Mouse (Mus musculus) heart, embryonic 13.5 days (tissue): ENCODE results near the gene Myo9a. TPM values are rescaled to one million over a fixed set of nuclear protein-coding genes. Genes with fewer than 3 reads are reported as not detected.

Experiments
- ATAC-seq: fragments of 200-750 bp; cut with Nextera tagmentation; 2 replicates; pipeline ENCODE4 v1.8.0; 2017; ENCODE audit warnings: moderate TSS enrichment; ENCODE audit not compliant: insufficient number of reproducible peaks, low FRiP score, low TSS enrichment; ENCODE audit errors: extremely low read depth
- H3K27ac ChIP-seq: fragments of 300-500 bp; sonication (generic); replicated peaks from 2 replicates; pipeline ENCODE4 v1.5.1; 2015; ENCODE audit warnings: moderate library complexity, mild to moderate bottlenecking, inconsistent platforms
- H3K27me3 ChIP-seq: fragments of 300-500 bp; sonication (generic); replicated peaks from 2 replicates; pipeline ENCODE4 v1.6.1; 2015; ENCODE audit warnings: mild to moderate bottlenecking, inconsistent platforms
- H3K36me3 ChIP-seq: fragments of 300-500 bp; sonication (generic); 2 replicates; pipeline ENCODE4 v1.6.1; 2015; ENCODE audit warnings: mild to moderate bottlenecking, inconsistent platforms
- H3K4me1 ChIP-seq: fragments of 300-500 bp; sonication (generic); 2 replicates; pipeline ENCODE4 v1.6.1; 2015; ENCODE audit warnings: inconsistent platforms
- H3K4me2 ChIP-seq: fragments of 300-500 bp; sonication (generic); 2 replicates; pipeline ENCODE4 v1.6.1; 2015; ENCODE audit warnings: inconsistent platforms, mild to moderate bottlenecking, moderate library complexity
- H3K4me3 ChIP-seq: fragments of 300-500 bp; sonication (generic); 2 replicates; pipeline ENCODE4 v1.5.1; 2015; ENCODE audit warnings: moderate library complexity, mild to moderate bottlenecking, inconsistent platforms
- H3K9ac ChIP-seq: fragments of 300-500 bp; sonication (generic); 2 replicates; pipeline ENCODE4 v1.6.1; 2015; ENCODE audit warnings: inconsistent platforms, mild to moderate bottlenecking, moderate library complexity
- H3K9me3 ChIP-seq: fragments of 300-500 bp; sonication (generic); 2 replicates; pipeline ENCODE4 v1.6.1; 2016; ENCODE audit warnings: inconsistent platforms
- WGBS: fragments of 180-500 bp; shearing (Covaris S2); methylation state at CpG from one replicate; pipeline ENCODE4 v1.1.7; 2015; ENCODE audit warnings: mixed read lengths; 5-methylcytosine and 5-hydroxymethylcytosine counted together
- polyA plus RNA-seq: library from polyadenylated mRNA; unstranded; fragments of >200 nt; fragmentation: Nextera tagmentation; extraction: Ambion mirVana; gene quantifications from 2 replicates; pipeline ENCODE4 v1.2.1, GENCODE M21; 2015

The Myo9a gene
- polyA plus RNA-seq: 7.1 and 7.3 TPM in 2 replicates

DNA sequence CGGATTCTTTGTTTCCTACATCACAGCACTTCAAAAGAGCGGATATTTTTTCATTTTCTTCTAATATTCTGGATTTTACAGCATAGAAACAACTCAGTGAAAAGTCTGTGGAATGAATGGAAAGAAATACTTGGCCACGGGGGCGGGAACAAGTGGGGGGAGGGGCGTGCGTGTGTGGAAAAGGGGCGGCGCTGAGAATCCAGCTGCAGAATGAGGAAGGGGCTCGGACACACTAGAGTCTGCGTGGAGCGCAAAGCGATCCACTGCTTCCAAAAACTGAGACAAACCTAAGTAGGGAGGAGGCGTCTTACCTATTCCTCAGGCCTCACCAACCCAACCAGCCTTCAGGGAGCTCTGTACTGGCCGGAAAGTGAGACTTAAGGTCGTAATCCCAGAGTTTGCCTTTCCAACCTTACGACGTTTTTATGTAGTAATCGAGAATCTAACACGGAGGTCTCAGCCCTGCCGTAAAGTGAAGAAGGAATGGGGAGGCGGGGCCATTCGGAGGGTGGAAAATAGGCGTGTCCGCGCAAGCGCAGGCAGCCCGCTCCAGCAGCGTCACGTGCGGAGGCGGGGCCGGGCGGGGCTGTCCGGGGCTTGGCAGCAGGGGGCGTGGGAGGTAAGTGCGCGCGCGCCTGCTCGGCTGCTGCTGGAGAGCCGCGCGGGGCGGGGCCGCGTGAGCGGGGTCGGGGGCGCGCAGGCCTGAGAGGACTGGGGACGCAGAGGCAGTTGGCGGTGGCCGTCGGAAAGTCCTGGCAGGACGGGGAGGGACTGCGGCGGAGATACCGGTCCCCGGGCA is at the start of gene Myo9a, which contains the start of gene Senp8:
Gene Myo9a, plus strand, starts transcription at position 630 of the 799 bp plus-strand sequence.
Gene Senp8, minus strand, starts transcription at position 444 of the 799 bp plus-strand sequence.
- peak within 1 kb of the TSS; percentile 75 for H3K4me3 ChIP-seq

GRCm38 (mm10) chr9:59701094-59701493 is 49.6 kb upstream of the Myo9a start:
- Histone ChIP-seq H3K9ac (no peak overlapping the region), H3K27me3 (peaks cover 2% of the 10 kb centered on the region; the same call in 1 of the 2 replicates), H3K27ac (no peak overlapping the region), H3K4me1 (0 out of 2 replicates have a peak, but pooled peaks cover 3% of the 10 kb centered on the region), H3K36me3 (no peaks in the 10 kb centered on the region), H3K4me3 (no peak overlapping the region), H3K9me3 (no peaks in the 10 kb centered on the region), H3K4me2 (no peak overlapping the region)
- no peak for ATAC-seq
- 79% methylated on average over 7 of the region's 7 CpGs for WGBS

More for the DNA sequence above, at the start of gene Myo9a, which contains the start of gene Senp8:
- Histone ChIP-seq H3K4me2 (peak within 1 kb of the TSS; percentile 82), H3K9me3 (no peaks in the 10 kb centered on the region), H3K4me1 (peaks cover 24% of the 10 kb centered on the region), H3K27ac (peak within 1 kb of the TSS; percentile 94), H3K36me3 (no peaks in the 10 kb centered on the region), H3K9ac (peak within 1 kb of the TSS; percentile 91), H3K27me3 (no peaks in the 10 kb centered on the region)
- WGBS: 1% methylated on average over 57 of the region's 59 CpGs
- peak; percentile 96 for ATAC-seq

DNA sequence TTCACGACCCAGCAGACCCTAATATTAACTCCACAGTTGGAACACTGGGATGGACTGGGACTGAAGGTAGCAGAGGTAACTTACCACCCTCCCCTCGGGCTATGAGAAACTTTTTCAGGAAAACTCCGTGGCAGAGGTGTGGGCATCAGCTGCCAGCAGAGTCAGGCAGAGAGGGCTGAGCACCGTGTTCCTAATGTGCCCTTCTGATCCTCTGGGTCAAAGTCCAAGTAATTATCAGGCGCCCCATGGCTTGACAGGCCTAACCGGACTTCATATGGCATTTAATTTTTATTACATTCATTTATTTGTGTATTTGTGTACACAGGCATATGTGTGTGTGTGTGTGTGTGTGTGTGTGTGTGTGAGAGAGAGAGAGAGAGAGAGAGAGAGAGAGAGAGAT is 47.6 kb upstream of the Myo9a start:
- Histone ChIP-seq H3K27me3 (no peaks in the 10 kb centered on the region), H3K36me3 (no peaks in the 10 kb centered on the region), H3K4me3 (no peak overlapping the region), H3K9me3 (no peaks in the 10 kb centered on the region), H3K4me2 (no peak overlapping the region), H3K27ac (no peak overlapping the region), H3K9ac (no peak overlapping the region), H3K4me1 (0 out of 2 replicates have a peak, but pooled peaks cover 3% of the 10 kb centered on the region)
- WGBS: 71% methylated on average over 6 of the region's 6 CpGs
- ATAC-seq: no peak

DNA sequence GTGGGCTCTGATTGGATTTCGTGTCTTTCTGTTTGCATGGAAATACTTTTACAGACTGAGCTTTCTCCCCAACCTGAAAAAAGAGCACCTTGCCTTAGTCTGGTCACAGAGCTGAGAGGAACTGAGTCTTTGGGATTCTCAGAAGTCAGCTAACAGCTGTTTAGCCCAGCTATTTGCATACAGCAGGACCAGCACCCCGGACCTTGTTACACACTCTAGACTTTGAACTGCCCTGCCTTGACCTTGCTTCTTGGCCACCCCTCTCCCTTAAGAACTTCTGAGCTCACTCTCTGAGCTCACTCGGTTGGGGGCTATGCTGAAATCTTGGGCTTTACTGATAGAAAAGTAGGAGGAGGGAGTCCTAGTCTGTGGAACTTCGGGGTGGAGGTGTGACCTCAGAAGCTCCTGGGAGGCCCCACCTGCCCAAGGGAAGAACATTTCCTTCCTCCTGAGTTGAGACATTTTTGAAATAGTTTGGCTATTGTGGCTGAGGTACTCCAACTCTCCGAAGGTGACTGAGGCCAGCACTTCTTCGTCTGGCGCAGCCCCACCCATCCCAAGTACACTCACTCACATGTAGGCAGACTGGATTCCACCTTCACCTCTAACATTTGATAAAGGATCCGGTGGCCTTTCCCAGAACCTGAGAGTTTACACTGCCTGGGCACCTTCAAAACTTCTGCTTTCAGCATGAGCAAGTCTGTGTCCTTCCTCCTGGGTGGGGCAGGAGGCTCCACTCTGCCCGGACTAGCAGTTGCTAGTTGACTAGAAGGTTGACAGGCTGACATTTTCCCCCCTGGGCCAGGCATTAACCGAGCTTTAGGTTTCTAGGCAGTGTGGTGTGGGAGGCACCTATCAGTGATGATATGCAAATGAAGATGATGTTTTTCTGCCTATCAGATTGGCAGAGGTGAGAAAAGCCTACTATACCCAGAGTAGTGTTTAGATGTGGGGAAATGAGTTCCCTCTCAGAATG is 43.6 kb upstream of the Myo9a start:
- 46% methylated on average over 10 of the region's 10 CpGs for WGBS
- no peak for ATAC-seq
- Histone ChIP-seq H3K9me3 (no peaks in the 10 kb centered on the region), H3K27ac (no peak overlapping the region), H3K9ac (no peak overlapping the region), H3K4me1 (no peaks in the 10 kb centered on the region), H3K27me3 (no peaks in the 10 kb centered on the region), H3K36me3 (no peaks in the 10 kb centered on the region), H3K4me2 (no peak overlapping the region), H3K4me3 (no peak overlapping the region)

DNA sequence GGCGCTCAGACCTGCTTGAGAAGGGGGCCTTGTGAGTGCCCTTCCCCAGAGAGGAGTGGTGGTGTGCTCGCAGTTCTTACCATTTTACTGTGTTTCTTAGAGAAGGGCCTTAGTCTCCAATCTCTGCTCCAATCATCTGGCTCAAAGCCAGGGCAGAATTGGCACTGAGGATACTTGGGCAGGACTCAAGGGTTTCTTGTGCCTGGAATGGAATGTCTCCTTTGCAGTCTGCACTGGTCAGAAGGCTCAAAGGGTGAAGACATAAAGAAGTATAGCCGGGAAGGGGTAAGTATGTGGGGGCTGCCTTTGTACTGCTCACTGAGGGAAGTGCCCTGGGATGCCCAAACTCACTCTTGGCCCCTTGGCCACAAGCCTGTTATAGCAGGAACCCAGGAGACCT is 41.5 kb upstream of the Myo9a start:
- H3K4me1 ChIP-seq: 0 out of 2 replicates have a peak, but pooled peaks cover 5% of the 10 kb centered on the region
- no peak overlapping the region for H3K9ac ChIP-seq
- no peaks in the 10 kb centered on the region for H3K9me3 ChIP-seq
- H3K36me3 ChIP-seq: no peaks in the 10 kb centered on the region
- no peak overlapping the region for H3K4me3 ChIP-seq
- WGBS: 70% methylated on average over 3 of the region's 3 CpGs
- H3K27ac ChIP-seq: no peak overlapping the region
- ATAC-seq: no peak
- H3K27me3 ChIP-seq: no peaks in the 10 kb centered on the region
- no peak overlapping the region for H3K4me2 ChIP-seq

GRCm38 (mm10) chr9:59716275-59716898 is 34.3 kb upstream of the Myo9a start:
- H3K36me3 ChIP-seq: no peaks in the 10 kb centered on the region
- H3K4me3 ChIP-seq: no peak overlapping the region
- 66% methylated on average over 7 of the region's 7 CpGs for WGBS
- H3K4me1 ChIP-seq: 0 out of 2 replicates have a peak, but pooled peaks cover 5% of the 10 kb centered on the region
- H3K4me2 ChIP-seq: no peak overlapping the region
- no peak overlapping the region for H3K27ac ChIP-seq
- no peak for ATAC-seq
- no peaks in the 10 kb centered on the region for H3K27me3 ChIP-seq
- H3K9me3 ChIP-seq: no peaks in the 10 kb centered on the region
- H3K9ac ChIP-seq: no peak overlapping the region

- Histone ChIP-seq H3K27ac (no peak overlapping the region), H3K4me2 (no peak overlapping the region), H3K4me3 (no peak overlapping the region), H3K27me3 (no peaks in the 10 kb centered on the region), H3K9me3 (no peaks in the 10 kb centered on the region), H3K9ac (no peak overlapping the region), H3K4me1 (peaks cover 6% of the 10 kb centered on the region), H3K36me3 (no peaks in the 10 kb centered on the region)
- 82% methylated on average over 4 of the region's 4 CpGs for WGBS
- no peak for ATAC-seq
Measured at GRCm38 (mm10) chr9:59718237-59718636, 32.5 kb upstream of the Myo9a start.

GRCm38 (mm10) chr9:59721144-59721543 is 29.6 kb upstream of the Myo9a start:
- H3K4me1 ChIP-seq: peaks cover 18% of the 10 kb centered on the region
- no peak for ATAC-seq
- 76% methylated on average over 5 of the region's 5 CpGs for WGBS
- no peak overlapping the region for H3K4me2 ChIP-seq
- no peaks in the 10 kb centered on the region for H3K27me3 ChIP-seq
- no peak overlapping the region for H3K27ac ChIP-seq
- H3K9ac ChIP-seq: no peak overlapping the region
- H3K9me3 ChIP-seq: no peaks in the 10 kb centered on the region
- no peak overlapping the region for H3K4me3 ChIP-seq
- no peaks in the 10 kb centered on the region for H3K36me3 ChIP-seq

DNA sequence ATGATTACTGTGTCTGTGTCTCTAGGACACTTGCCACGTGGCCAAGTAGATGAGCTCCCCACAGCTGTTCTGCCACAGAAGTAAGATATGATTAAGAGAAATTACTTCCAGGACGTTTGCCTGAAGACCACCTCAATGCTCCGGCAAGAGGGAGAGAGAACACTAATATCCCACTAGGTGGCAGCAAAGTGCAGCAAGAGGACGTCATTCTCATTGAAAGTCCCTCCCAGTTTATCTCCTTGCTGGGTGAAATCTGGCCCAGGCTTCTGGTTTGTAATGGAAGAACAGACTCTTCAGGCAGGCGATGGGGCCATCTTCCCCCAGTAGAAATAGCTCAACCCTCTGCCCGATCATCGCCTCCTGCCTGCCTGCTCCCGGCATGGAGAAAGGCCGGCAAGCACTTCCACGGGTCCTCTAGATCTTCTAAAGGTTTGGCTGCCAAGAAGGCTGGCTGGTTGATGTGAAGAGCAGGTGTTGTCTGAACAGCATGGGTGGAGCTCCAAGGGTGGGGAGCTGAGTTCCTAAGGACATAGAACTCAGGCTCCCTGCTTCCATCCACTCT is 27.5 kb upstream of the Myo9a start:
- no peaks in the 10 kb centered on the region for H3K9me3 ChIP-seq
- H3K9ac ChIP-seq: peak overlapping the region; percentile 65
- H3K27me3 ChIP-seq: no peaks in the 10 kb centered on the region
- 10% methylated on average over 10 of the region's 10 CpGs for WGBS
- peak overlapping the region; percentile 64; the same call in 1 of the 2 replicates for H3K27ac ChIP-seq
- H3K4me3 ChIP-seq: peak overlapping the region; percentile 28
- H3K4me1 ChIP-seq: peaks cover 26% of the 10 kb centered on the region
- peak overlapping the region; percentile 61 for H3K4me2 ChIP-seq
- no peak for ATAC-seq
- no peaks in the 10 kb centered on the region for H3K36me3 ChIP-seq

- H3K27me3 ChIP-seq: no peaks in the 10 kb centered on the region
- H3K9me3 ChIP-seq: no peaks in the 10 kb centered on the region
- no peak overlapping the region; the same call in 1 of the 2 replicates for H3K4me2 ChIP-seq
- H3K9ac ChIP-seq: no peak overlapping the region
- WGBS: 45% methylated on average over 8 of the region's 8 CpGs
- H3K4me1 ChIP-seq: peaks cover 31% of the 10 kb centered on the region
- no peaks in the 10 kb centered on the region for H3K36me3 ChIP-seq
- no peak overlapping the region for H3K4me3 ChIP-seq
- peak overlapping the region; percentile 64 for H3K27ac ChIP-seq
- ATAC-seq: no peak
Measured at GRCm38 (mm10) chr9:59723791-59724442, 26.8 kb upstream of the Myo9a start.
